Mouse (Mus musculus) stomach, postnatal 0 days (tissue): Measurements from ENCODE around the gene Zfp524.

Source experiments
- CTCF ChIP-seq: IDR thresholded peaks from 2 replicates; pipeline ENCODE4 v1.5.1; 2016; ENCODE audit warnings: antibody characterized with exemption, low read depth, mild to moderate bottlenecking, moderate library complexity
- EP300 ChIP-seq: optimal IDR thresholded peaks from 2 replicates; pipeline ENCODE3; 2016; ENCODE audit warnings: antibody characterized with exemption

DNA sequence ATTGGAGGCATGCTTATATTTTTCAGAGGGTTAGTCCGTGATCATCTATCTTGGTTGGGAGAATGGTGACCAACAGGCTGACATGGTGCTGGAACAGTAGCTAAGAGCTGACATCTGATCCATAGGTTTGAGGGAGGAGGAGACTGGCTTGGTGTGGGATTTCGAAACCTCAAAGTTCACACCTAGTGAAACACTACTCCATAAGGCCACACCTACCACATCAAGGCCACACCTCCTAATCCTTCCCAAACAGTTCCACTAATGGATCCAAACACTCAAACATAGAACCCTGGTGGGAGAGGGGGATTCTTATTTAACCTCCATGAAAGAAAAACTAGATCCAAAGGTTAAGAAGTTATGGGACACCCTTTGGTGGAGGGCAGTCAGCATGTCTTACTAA, 2.7 kb downstream of the Zfp524 start:
- TF ChIP-seq CTCF (no peak), EP300 (no peak)
